Mouse (Mus musculus): ENCODE measurements around the gene Fitm2. TPM values are rescaled to one million over a fixed set of nuclear protein-coding genes. Genes with fewer than 3 reads are reported as not detected.

Gene Fitm2
- total RNA-seq, 2 experiments from 2014 or later: 196 to 197 TPM

GRCm38 (mm10) chr2:163428346-163429011 is 44.0 kb downstream of the Fitm2 start:
- intact Hi-C loops (cut with DNase I): no loop called here
- no peak for DNase-seq

- intact Hi-C loops (cut with DNase I): no loop called here
- no peak for DNase-seq
Observed at GRCm38 (mm10) chr2:163424597-163424996, 47.8 kb downstream of the Fitm2 start, which contains the start of gene Oser1. Gene Oser1 (minus strand): TSS chr2:163424697.

- no peak for DNase-seq
- intact Hi-C loops (cut with DNase I): no loop called here
Observed at GRCm38 (mm10) chr2:163422895-163423660, 49.4 kb downstream of the Fitm2 start.

GRCm38 (mm10) chr2:163420366-163420886 is 52.0 kb downstream of the Fitm2 start:
- no peak for DNase-seq
- intact Hi-C loops (cut with DNase I): loop anchor here (1.0 kb wide), 1 partner anchor 52 kb away; the partner anchor contains the start of gene Fitm2

GRCm38 (mm10) chr2:163419346-163420045 is 52.9 kb downstream of the Fitm2 start:
- intact Hi-C loops (cut with DNase I): loop anchor here (1.0 to 5.0 kb wide), 2 partner anchors 53 to 487 kb away; partner anchors contain the start of genes Fitm2 and Srsf6
- DNase-seq: peak; percentile 98 to 99

GRCm38 (mm10) chr2:163418841-163419345 is 53.5 kb downstream of the Fitm2 start:
- DNase-seq: peak in 1 of 2 experiments; percentile 24
- intact Hi-C loops (cut with DNase I): loop anchor here (5.0 kb wide), 1 partner anchor 487 kb away; the partner anchor contains the start of gene Srsf6

- intact Hi-C loops (cut with DNase I): loop anchor here (5.0 kb wide), 1 partner anchor 486 kb away; the partner anchor contains the start of gene Srsf6
- no peak for DNase-seq
Observed at GRCm38 (mm10) chr2:163417830-163418229, 54.6 kb downstream of the Fitm2 start.

GRCm38 (mm10) chr2:163417026-163417425 is 55.4 kb downstream of the Fitm2 start:
- DNase-seq: no peak
- intact Hi-C loops (cut with DNase I): loop anchor here (5.0 kb wide), 1 partner anchor 485 kb away; the partner anchor contains the start of gene Srsf6

Other genes starting within 250 kb of the Fitm2 start
- gene Jph2, start 74.6 kb downstream of the Fitm2 start, total RNA-seq (2021): 100 to 1,000 TPM; 323 to 334 TPM
- gene Oser1, start 47.9 kb downstream of the Fitm2 start, total RNA-seq (2021): 10 to 100 TPM; 21.9 TPM
- not detected for gene Gdap1l1, start 34.2 kb downstream of the Fitm2 start, total RNA-seq (2021)
- not detected for gene R3hdml, start 19.7 kb upstream of the Fitm2 start, total RNA-seq (2021)
- not detected for gene Hnf4a, start 34.2 kb upstream of the Fitm2 start, total RNA-seq (2021)
- gene Ttpal, start 129.7 kb upstream of the Fitm2 start, total RNA-seq (2021): 10 to 100 TPM in 1 of 2 experiments, 1 to 10 TPM in 1; 9.9 to 11.6 TPM
- 100 to 1,000 TPM; 316 to 421 TPM for gene Serinc3, start 172.5 kb upstream of the Fitm2 start, total RNA-seq (2021)
- 100 to 1,000 TPM; 221 to 229 TPM for gene Pkig, start 185.8 kb upstream of the Fitm2 start, total RNA-seq (2021)

All from heart, postnatal 36 days (tissue).